ENCODE assay signal across 8 mouse cellular contexts in genomic region chr10:6035792-6036487, GRCm38 (mm10).
A peak's percentile ranks its signal among the peaks of the same experiment; 100 is the strongest.
DNase-seq lines count a peak whose midpoint lies in the region; ATAC-seq and TF ChIP-seq lines count a peak whose summit lies in the region.

No protein-coding gene starts in this region.

- ATAC-seq in G1E (ENCODE audit: extremely low read depth, insufficient number of reproducible peaks, low FRiP score, poor library complexity, severe bottlenecking), result no peak
- peak; percentile 88 for ATAC-seq in forebrain, embryonic 15.5 days (replicated peaks)
- ATAC-seq in hindbrain, embryonic 14.5 days (ENCODE audit: low FRiP score), result peak; percentile 90

- peak; percentile 2 for DNase-seq in G1E (ENCODE audit: low spot score)
- peak; percentile 1 for DNase-seq in c-Kit-positive CD71-positive TER-119-negative erythroid progenitor cells, embryonic 14.5 days (ENCODE audit: low read depth)
- peak; percentile 88 for DNase-seq in hindbrain, embryonic 14.5 days (ENCODE audit: low spot score)
- peak; percentile 77 to 81 for DNase-seq in layer of hippocampus, postnatal 14 days (ENCODE audit: low spot score in 2 of 2)
- DNase-seq in lung, postnatal 25 days (ENCODE audit: low spot score), result peak; percentile 53
- peak; percentile 23 for DNase-seq in retina, postnatal 7 days (ENCODE audit: low read depth, low spot score)
- peak; percentile 29 for DNase-seq in yolk sac, embryonic 10.5 days (ENCODE audit: low spot score)

- H3K9ac ChIP-seq in forebrain, embryonic 15.5 days (replicated peaks), result no peak overlapping the region
- no peak overlapping the region for H3K9ac ChIP-seq in hindbrain, embryonic 14.5 days

- no peak overlapping the region for H3K27ac ChIP-seq in forebrain, embryonic 15.5 days (replicated peaks)
- H3K27ac ChIP-seq in hindbrain, embryonic 14.5 days, result no peak overlapping the region

- 26% methylated on average over 25 of the region's 25 CpGs for WGBS in forebrain, embryonic 15.5 days
- 29% methylated on average over 25 of the region's 25 CpGs for WGBS in hindbrain, embryonic 14.5 days

- H3K9me3 ChIP-seq in G1E (replicated peaks), result no peaks in the 10 kb centered on the region
- no peaks in the 10 kb centered on the region for H3K9me3 ChIP-seq in forebrain, embryonic 15.5 days
- H3K9me3 ChIP-seq in hindbrain, embryonic 14.5 days (ENCODE audit: control insufficient read depth, low read length), result no peaks in the 10 kb centered on the region

- H3K4me3 ChIP-seq in G1E (ENCODE audit: low read depth, low read length), result no peak overlapping the region
- H3K4me3 ChIP-seq in forebrain, embryonic 15.5 days, result no peak overlapping the region
- peak overlapping the region; percentile 6; the same call in 1 of the 2 replicates for H3K4me3 ChIP-seq in hindbrain, embryonic 14.5 days (replicated peaks; ENCODE audit: low read length)

- peak overlapping the region; percentile 34; the same call in 1 of the 2 replicates for H3K4me2 ChIP-seq in forebrain, embryonic 15.5 days (replicated peaks)
- peak overlapping the region; percentile 50 for H3K4me2 ChIP-seq in hindbrain, embryonic 14.5 days (replicated peaks)

- TF ChIP-seq CTCF in G1E (IDR thresholded peaks at IDR 0.05; ENCODE audit: low read depth, low read length), result peak; percentile 84

- H3K27me3 ChIP-seq in G1E (ENCODE audit: insufficient read depth, low read length), result no peaks in the 10 kb centered on the region; the same call in 1 of the 2 replicates
- H3K27me3 ChIP-seq in forebrain, embryonic 15.5 days, result no peaks in the 10 kb centered on the region
- H3K27me3 ChIP-seq in hindbrain, embryonic 14.5 days (ENCODE audit: control insufficient read depth, insufficient read depth, low read length), result no peaks in the 10 kb centered on the region

- no peaks in the 10 kb centered on the region for H3K36me3 ChIP-seq in G1E (replicated peaks)
- no peaks in the 10 kb centered on the region for H3K36me3 ChIP-seq in forebrain, embryonic 15.5 days
- H3K36me3 ChIP-seq in hindbrain, embryonic 14.5 days (replicated peaks; ENCODE audit: control insufficient read depth, insufficient read depth), result no peaks in the 10 kb centered on the region

- H3K4me1 ChIP-seq in G1E (ENCODE audit: insufficient read depth, low read depth, low read length), result no peaks in the 10 kb centered on the region
- peaks cover 3% of the 10 kb centered on the region; the same call in 1 of the 2 replicates for H3K4me1 ChIP-seq in forebrain, embryonic 15.5 days
- H3K4me1 ChIP-seq in hindbrain, embryonic 14.5 days (replicated peaks; ENCODE audit: control insufficient read depth, insufficient read depth, low read length), result no peaks in the 10 kb centered on the region

Comparison
In these comparisons a context has a peak if more than half of its experiments do, and no peak if none do; other contexts are left out.
1. DNase-seq: peak in every context shown above with its lines; median percentile 88 in hindbrain, embryonic 14.5 days; 79 in layer of hippocampus, postnatal 14 days; 53 in lung, postnatal 25 days; 29 in yolk sac, embryonic 10.5 days; 23 in retina, postnatal 7 days; 2 in G1E; 1 in c-Kit-positive CD71-positive TER-119-negative erythroid progenitor cells, embryonic 14.5 days.